Mouse (Mus musculus) lung, postnatal 10 days (tissue): ENCODE data around the gene Aldh16a1.
"Not testable (repeated sequence)": the region's sequence is repeated elsewhere in the genome, so short reads cannot be mapped to it uniquely, and the experiment has no call there.

Source experiments
- DNase-seq: peaks from one replicate; pipeline ENCODE4 v3.0.0; 2021

The Aldh16a1 gene

GRCm38 (mm10) chr7:45110089-45110488 is 44.3 kb downstream of the Aldh16a1 start:
- DNase-seq, result not testable (repeated sequence)

GRCm38 (mm10) chr7:45107052-45107645 is 47.2 kb downstream of the Aldh16a1 start:
- no peak for DNase-seq

GRCm38 (mm10) chr7:45106441-45106840 is 47.9 kb downstream of the Aldh16a1 start:
- DNase-seq, result no peak

- DNase-seq, result no peak
These were observed 48.9 kb downstream of the Aldh16a1 start for GRCm38 (mm10) chr7:45105491-45105890.

- DNase-seq, result no peak
These were observed 49.4 kb downstream of the Aldh16a1 start for GRCm38 (mm10) chr7:45104941-45105340.

- peak; percentile 99 for DNase-seq
These were observed 50.7 kb downstream of the Aldh16a1 start, which contains the start of gene Fcgrt for GRCm38 (mm10) chr7:45103652-45104180. TSS of gene Fcgrt (minus strand) at chr7:45103851.

GRCm38 (mm10) chr7:45102940-45103585 is 51.3 kb downstream of the Aldh16a1 start:
- DNase-seq, result peak; percentile 62

GRCm38 (mm10) chr7:45102441-45102840 is 51.9 kb downstream of the Aldh16a1 start:
- DNase-seq, result no peak

- DNase-seq, result no peak
These were observed 54.3 kb downstream of the Aldh16a1 start for GRCm38 (mm10) chr7:45100046-45100445.

- peak; percentile 50 for DNase-seq
These were observed 55.7 kb downstream of the Aldh16a1 start for GRCm38 (mm10) chr7:45098541-45099240.

GRCm38 (mm10) chr7:45097479-45097878 is 56.9 kb downstream of the Aldh16a1 start:
- no peak for DNase-seq

- DNase-seq, result not testable (repeated sequence)
These were observed 58.4 kb downstream of the Aldh16a1 start for GRCm38 (mm10) chr7:45095965-45096364.

- no peak for DNase-seq
These were observed 59.0 kb downstream of the Aldh16a1 start for GRCm38 (mm10) chr7:45095367-45095766.

- no peak for DNase-seq
These were observed 60.3 kb downstream of the Aldh16a1 start for GRCm38 (mm10) chr7:45094121-45094520.

GRCm38 (mm10) chr7:45093516-45093905 is 60.9 kb downstream of the Aldh16a1 start:
- DNase-seq, result no peak

GRCm38 (mm10) chr7:45092828-45093515 is 61.4 kb downstream of the Aldh16a1 start:
- DNase-seq, result no peak

GRCm38 (mm10) chr7:45092048-45092447 is 62.3 kb downstream of the Aldh16a1 start, which contains the start of gene Rcn3:
TSS of gene Rcn3 (minus strand) at chr7:45092221.
- DNase-seq, result peak; percentile 96

- peak; percentile 76 for DNase-seq
These were observed 63.1 kb downstream of the Aldh16a1 start for GRCm38 (mm10) chr7:45091001-45091990.
